Mouse (Mus musculus): ENCODE measurements around the gene Mob3b. TPM values are rescaled to one million over a fixed set of nuclear protein-coding genes. Genes with fewer than 3 reads are reported as not detected.
A peak's percentile ranks its signal among the peaks of the same experiment; 100 is the strongest.

Gene Mob3b
- polyA plus RNA-seq, 1 experiment from 2014 or later, result 16.1 TPM

DNA sequence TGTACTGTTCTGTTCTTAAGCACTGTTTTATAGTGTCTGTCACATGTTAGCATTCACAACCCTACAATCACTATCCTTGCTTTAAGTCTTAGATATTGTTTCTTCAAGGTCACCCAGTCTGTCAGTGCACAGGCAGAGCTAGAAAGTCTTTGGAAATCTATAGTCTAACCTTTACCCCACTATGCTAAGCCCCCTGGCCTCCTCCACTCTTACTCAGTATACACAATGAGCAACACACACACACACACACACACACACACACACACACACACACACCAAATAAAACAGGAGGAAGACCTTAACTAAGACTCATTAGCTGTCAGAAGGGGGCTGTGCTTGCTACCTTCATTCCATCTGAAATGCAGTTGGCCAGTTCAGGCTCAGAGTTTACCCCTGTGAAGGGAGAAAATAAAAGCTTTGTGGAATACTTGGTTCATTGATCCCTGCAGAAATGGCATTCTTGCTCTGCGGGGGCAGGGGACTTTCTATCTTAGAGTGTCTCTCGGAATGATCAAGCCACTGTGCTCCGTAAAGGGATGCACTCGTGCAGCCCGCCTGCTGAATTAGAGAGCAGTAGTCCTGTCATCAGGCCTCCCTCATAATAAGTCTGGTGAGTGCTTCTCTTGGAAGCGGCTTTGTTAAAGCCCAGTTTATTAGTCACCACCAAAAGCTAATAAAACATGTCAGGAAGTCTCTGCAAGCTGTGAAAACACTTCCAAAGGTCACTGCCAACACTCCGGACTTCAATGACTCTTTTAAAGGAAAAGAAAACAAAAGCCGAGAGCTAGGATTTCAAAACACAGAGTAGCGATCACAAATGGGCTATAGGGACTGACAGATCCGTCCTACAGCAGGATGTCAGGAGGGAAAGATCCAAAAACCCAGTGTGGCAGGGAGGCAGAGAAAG lies 144.6 kb downstream of the Mob3b start:
- Histone ChIP-seq H3K27me3 (no peaks in the 10 kb centered on the region), H3K36me3 (no peaks in the 10 kb centered on the region), H3K9ac (no peak overlapping the region), H3K9me3 (no peaks in the 10 kb centered on the region), H3K4me2 (peak overlapping the region; percentile 2; the same call in 1 of the 2 replicates), H3K4me3 (no peak overlapping the region), H3K4me1 (peaks cover 16% of the 10 kb centered on the region), H3K27ac (no peak overlapping the region)
- 11% methylated on average over 10 of the region's 10 CpGs for WGBS
- ATAC-seq (ENCODE audit: borderline replicate concordance, extremely low read depth, low FRiP score, low TSS enrichment), result no peak

DNA sequence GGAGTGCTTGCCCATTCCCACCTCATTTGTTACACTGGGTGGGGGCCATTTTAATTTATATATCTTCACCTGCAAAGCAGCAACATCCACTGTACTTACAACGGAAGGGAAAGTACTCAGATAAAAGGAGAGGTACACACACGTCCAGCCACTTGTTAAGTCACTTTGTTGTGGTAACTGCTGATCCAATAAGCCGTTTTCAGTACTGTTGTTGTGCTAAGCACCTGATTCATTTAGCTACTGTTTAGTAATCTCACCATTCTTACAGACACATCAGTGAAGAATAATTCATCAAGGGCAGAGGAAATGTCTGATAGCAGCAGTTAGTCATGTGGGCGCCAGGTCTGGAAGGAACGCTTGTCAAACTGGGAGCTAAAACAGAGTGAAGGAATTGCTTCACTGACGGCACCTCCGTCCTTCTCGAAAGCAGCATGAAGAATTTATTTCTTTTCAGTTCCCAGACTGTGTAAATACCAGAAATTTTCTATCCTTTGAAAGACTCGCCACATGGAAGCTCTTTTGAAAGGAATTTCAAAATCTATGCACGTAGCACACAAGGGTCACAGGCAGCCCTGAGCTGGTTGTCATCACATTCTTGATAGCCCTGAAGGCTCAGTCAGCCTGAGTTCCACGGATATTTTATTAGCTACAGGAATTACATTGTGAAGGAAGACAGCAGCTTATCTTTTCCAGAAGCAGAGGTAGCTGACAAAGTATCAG lies 150.6 kb downstream of the Mob3b start:
- no peak for ATAC-seq (ENCODE audit: borderline replicate concordance, extremely low read depth, low FRiP score, low TSS enrichment)
- H3K4me3 ChIP-seq, result no peak overlapping the region
- no peak overlapping the region for H3K27ac ChIP-seq
- WGBS, result 22% methylated on average over 11 of the region's 11 CpGs
- no peaks in the 10 kb centered on the region for H3K9me3 ChIP-seq
- H3K4me1 ChIP-seq, result peaks cover 27% of the 10 kb centered on the region
- H3K9ac ChIP-seq, result no peak overlapping the region
- no peaks in the 10 kb centered on the region for H3K36me3 ChIP-seq
- no peaks in the 10 kb centered on the region for H3K27me3 ChIP-seq
- H3K4me2 ChIP-seq, result no peak overlapping the region

DNA sequence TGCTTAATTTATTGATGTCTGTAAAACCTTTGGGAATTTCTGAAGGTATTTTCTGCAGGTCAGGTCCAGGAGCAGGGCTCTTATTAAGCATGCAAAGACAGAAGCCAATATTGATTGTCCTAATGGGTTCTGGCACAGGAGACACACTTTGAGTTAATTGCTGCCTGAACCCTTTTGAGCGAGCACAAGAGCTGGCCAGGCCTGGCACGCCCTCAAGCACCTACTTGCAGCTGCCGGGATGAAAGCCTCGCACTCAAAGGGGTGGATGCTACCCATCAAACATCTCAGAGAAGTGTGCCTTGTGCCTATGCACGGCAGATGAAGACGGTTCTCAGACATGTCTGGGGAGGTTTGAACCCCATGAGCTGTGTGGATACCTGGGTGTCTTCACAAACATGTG lies 151.2 kb downstream of the Mob3b start:
- Histone ChIP-seq H3K4me2 (no peak overlapping the region), H3K36me3 (no peaks in the 10 kb centered on the region), H3K9me3 (no peaks in the 10 kb centered on the region), H3K27ac (no peak overlapping the region), H3K4me3 (no peak overlapping the region), H3K4me1 (peaks cover 27% of the 10 kb centered on the region), H3K9ac (no peak overlapping the region), H3K27me3 (no peaks in the 10 kb centered on the region)
- 51% methylated on average over 6 of the region's 6 CpGs for WGBS
- ATAC-seq (ENCODE audit: borderline replicate concordance, extremely low read depth, low FRiP score, low TSS enrichment), result no peak

- Histone ChIP-seq H3K27ac (no peak overlapping the region), H3K36me3 (no peaks in the 10 kb centered on the region), H3K27me3 (no peaks in the 10 kb centered on the region), H3K4me2 (no peak overlapping the region), H3K9ac (no peak overlapping the region), H3K9me3 (no peaks in the 10 kb centered on the region), H3K4me3 (no peak overlapping the region), H3K4me1 (peaks cover 27% of the 10 kb centered on the region)
- no peak for ATAC-seq (ENCODE audit: borderline replicate concordance, extremely low read depth, low FRiP score, low TSS enrichment)
- WGBS, result 54% methylated on average over 5 of the region's 5 CpGs
Measured at GRCm38 (mm10) chr4:35005068-35005769, 152.1 kb downstream of the Mob3b start.

DNA sequence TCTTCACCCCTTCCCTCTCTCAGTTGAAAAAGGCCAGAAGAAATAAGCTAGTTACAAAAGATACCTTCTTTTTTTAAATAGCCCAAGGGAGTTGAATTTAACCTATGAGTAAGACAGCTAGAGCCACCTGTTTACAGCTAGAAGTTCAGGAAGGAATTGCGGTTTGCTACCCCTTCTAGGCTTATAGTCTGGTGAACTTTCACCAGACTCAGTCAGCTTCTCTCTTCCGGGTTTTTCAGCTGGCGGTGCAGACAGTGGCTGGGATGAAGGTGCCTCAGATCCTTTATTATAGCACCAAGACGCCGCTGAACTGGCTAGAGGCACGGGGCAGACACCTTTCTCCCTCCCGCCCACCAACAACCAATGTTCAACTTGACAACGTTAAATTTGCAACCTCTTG lies 152.8 kb downstream of the Mob3b start:
- WGBS, result 85% methylated on average over 8 of the region's 8 CpGs
- no peak overlapping the region for H3K27ac ChIP-seq
- no peak overlapping the region for H3K4me3 ChIP-seq
- no peak for ATAC-seq (ENCODE audit: borderline replicate concordance, extremely low read depth, low FRiP score, low TSS enrichment)
- H3K36me3 ChIP-seq, result no peaks in the 10 kb centered on the region
- no peaks in the 10 kb centered on the region for H3K27me3 ChIP-seq
- H3K4me2 ChIP-seq, result no peak overlapping the region
- H3K9ac ChIP-seq, result no peak overlapping the region
- H3K4me1 ChIP-seq, result peaks cover 27% of the 10 kb centered on the region
- H3K9me3 ChIP-seq, result no peaks in the 10 kb centered on the region

DNA sequence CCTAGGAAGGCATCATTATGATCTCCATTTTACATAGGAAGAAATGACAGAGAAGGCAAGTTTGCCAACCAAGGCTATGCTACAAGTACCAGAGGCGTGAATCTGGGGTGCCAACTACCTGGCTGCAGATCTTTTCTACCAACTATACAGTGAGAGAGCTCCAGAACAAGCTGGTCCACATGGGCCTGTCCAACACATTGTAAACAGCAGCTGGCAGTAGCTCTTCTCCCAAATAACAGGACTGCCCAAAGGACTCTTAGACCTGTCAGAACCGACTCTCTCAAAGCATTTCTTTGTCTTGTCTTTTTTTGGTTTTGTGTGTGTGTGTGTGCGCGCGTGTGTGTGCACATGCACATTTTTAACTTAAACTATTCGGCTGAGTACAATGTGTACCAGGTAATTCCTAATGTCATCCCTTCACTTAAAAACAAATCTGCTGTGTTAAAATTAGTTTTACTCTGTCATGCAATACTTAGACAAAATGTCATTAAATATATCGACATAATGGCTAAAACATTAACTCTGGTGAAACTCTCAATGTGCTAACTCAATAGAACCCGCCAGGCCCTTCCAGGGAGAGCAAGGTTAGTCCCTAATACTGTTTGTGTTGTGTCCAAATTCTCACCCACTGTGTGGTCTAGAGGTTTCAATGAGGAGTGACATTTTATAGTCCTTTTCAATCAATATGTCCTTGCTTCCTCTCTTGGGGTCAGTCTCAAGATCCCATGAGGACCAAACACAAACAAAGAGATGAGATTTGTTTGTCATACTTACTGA lies 153.5 kb downstream of the Mob3b start:
- WGBS, result 88% methylated on average over 8 of the region's 8 CpGs
- no peak overlapping the region for H3K4me2 ChIP-seq
- H3K9ac ChIP-seq, result no peak overlapping the region
- ATAC-seq (ENCODE audit: borderline replicate concordance, extremely low read depth, low FRiP score, low TSS enrichment), result no peak
- H3K4me1 ChIP-seq, result peaks cover 27% of the 10 kb centered on the region
- no peaks in the 10 kb centered on the region for H3K36me3 ChIP-seq
- H3K9me3 ChIP-seq, result no peaks in the 10 kb centered on the region
- H3K27me3 ChIP-seq, result no peaks in the 10 kb centered on the region
- H3K4me3 ChIP-seq, result no peak overlapping the region
- H3K27ac ChIP-seq, result no peak overlapping the region

DNA sequence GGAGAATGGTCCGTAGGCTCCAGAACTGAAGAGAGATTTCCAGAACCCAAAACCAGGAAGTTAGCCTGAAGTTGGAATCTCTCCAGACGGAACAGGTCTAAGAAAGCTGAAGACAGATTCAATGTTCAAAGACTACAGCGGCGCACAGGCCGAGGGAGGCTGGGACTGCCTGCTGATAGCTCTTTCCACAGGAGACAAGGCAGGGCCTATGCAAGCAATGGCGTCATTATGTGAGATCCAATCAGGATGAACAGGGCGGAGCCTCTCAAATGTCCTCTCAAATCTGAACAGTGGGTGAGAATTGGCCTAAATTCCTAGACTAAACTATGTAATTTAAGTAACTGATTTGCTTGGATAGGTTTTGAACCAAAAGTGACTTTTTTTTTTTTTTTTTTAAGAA lies 160.7 kb downstream of the Mob3b start:
- ATAC-seq (ENCODE audit: borderline replicate concordance, extremely low read depth, low FRiP score, low TSS enrichment), result no peak
- WGBS, result 86% methylated on average over 7 of the region's 7 CpGs

GRCm38 (mm10) chr4:34993639-34993975 lies 163.7 kb downstream of the Mob3b start:
- Histone ChIP-seq H3K9me3 (no peaks in the 10 kb centered on the region), H3K27ac (peak overlapping the region; percentile 71), H3K4me3 (no peak overlapping the region), H3K4me1 (peaks cover 35% of the 10 kb centered on the region), H3K9ac (no peak overlapping the region), H3K4me2 (no peak overlapping the region; the same call in 1 of the 2 replicates), H3K27me3 (no peaks in the 10 kb centered on the region), H3K36me3 (no peaks in the 10 kb centered on the region)
- ATAC-seq (ENCODE audit: borderline replicate concordance, extremely low read depth, low FRiP score, low TSS enrichment), result no peak
- 41% methylated on average over 6 of the region's 6 CpGs for WGBS

More for the DNA sequence above, 160.7 kb downstream of the Mob3b start:
- H3K9ac ChIP-seq, result no peak overlapping the region
- no peaks in the 10 kb centered on the region for H3K27me3 ChIP-seq
- no peaks in the 10 kb centered on the region for H3K36me3 ChIP-seq
- H3K9me3 ChIP-seq, result no peaks in the 10 kb centered on the region
- no peak overlapping the region for H3K27ac ChIP-seq
- peaks cover 26% of the 10 kb centered on the region for H3K4me1 ChIP-seq
- no peak overlapping the region for H3K4me2 ChIP-seq
- H3K4me3 ChIP-seq, result no peak overlapping the region

DNA sequence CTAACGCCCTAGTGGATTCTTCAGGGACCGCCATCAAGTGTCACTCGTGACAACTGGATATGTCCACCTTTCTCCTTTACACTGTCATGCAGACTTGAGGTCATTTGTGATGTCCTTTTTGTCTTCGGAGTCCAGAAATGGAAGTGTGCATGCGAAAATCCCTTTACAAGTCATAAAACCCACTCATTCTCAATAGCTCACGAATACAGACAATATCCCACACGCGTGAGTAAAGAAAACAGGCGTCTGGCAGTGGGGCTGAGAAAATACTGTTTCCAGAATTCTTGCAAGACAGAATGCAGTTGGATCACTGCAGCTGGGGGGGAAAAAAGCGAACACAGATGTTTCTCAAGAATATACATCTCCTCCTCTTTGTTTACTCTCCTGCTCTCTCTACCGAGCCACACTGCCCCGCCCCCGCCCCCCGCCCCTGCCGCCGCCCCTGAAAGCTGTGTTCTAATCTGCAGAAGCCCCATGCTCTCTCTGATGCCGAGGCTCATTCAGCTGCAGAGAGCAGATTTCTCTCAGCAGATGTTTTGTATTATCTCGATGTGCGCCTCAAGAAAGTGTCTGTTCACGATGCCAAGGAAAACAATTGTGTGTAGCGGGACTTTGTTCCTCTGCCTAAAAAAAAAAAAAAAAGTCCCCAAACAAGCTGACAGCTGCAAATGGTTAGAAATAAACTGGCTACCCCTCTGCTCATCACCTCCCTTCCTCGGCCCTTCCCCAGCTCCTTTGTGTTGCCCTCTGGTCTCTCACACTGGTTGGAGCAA lies 164.2 kb downstream of the Mob3b start:
- Histone ChIP-seq H3K9me3 (no peaks in the 10 kb centered on the region), H3K4me2 (peak overlapping the region; percentile 14; the same call in 1 of the 2 replicates), H3K9ac (no peak overlapping the region), H3K4me1 (peaks cover 35% of the 10 kb centered on the region), H3K27me3 (no peaks in the 10 kb centered on the region), H3K36me3 (no peaks in the 10 kb centered on the region), H3K27ac (peak overlapping the region; percentile 71), H3K4me3 (no peak overlapping the region)
- peak; percentile 87 for ATAC-seq (ENCODE audit: borderline replicate concordance, extremely low read depth, low FRiP score, low TSS enrichment)
- WGBS, result 22% methylated on average over 22 of the region's 22 CpGs

DNA sequence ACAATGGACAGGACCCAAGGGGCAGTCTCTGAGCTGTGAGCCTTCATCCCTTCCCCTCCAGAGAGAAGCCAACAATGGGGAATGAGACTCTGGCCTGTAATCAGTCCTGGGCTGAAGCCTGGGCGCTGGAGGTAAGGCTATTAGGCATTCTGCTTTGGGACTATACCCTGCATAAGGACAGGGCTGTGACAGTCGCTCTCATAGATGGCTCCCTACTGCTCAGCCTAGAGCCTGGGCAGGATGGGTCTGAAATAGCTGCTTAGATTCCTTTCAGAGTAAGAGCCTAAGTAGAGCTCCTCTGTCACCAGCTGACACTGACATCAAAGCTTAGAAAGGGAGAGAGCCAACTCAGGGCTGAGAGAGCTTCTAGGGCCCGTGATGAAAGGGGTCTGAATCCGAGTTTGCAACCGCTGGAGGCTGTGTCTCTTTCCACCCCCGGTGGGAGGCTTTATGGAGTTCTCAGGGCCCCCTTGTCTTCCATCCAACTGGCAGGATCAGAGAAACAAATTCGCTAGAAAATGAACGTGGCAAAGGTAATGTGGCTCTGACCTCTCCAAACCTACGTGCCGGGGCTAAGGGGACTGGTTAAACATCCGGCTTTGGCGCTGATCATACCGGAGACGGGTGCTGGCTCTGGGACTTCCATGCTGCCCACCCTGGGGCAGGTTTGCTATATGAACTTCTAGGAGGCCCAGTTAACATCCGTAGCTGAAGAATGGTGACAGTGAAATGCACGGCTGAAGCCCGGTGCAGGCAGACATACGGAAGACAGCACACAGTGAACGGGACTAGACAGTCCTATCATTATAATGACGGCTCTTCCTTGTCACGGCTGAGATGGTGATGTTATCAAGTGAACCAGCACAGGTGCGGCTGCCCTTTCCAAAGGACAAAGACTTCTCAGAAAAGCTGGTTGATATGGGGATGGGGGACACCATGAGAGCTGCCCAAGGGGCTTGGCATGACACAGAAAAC lies 165.1 kb downstream of the Mob3b start:
- Histone ChIP-seq H3K27ac (peak overlapping the region; percentile 27; the same call in 1 of the 2 replicates), H3K9me3 (no peaks in the 10 kb centered on the region), H3K27me3 (no peaks in the 10 kb centered on the region), H3K36me3 (no peaks in the 10 kb centered on the region), H3K4me2 (peak overlapping the region; percentile 14; the same call in 1 of the 2 replicates), H3K9ac (no peak overlapping the region), H3K4me3 (no peak overlapping the region), H3K4me1 (peaks cover 36% of the 10 kb centered on the region)
- no peak for ATAC-seq (ENCODE audit: borderline replicate concordance, extremely low read depth, low FRiP score, low TSS enrichment)
- 46% methylated on average over 22 of the region's 22 CpGs for whole genome bisulfite sequencing
